Mouse (Mus musculus) bone marrow macrophage, adult 2 months (primary cell): Measurements from ENCODE around the gene Iqch.

ENCODE experiments used
- CTCF ChIP-seq: IDR thresholded peaks from 2 replicates; pipeline ENCODE4 v1.5.1; 2012; ENCODE audit warnings: low read depth, mild to moderate bottlenecking, low read length, moderate library complexity
- POLR2A ChIP-seq: IDR thresholded peaks from 2 replicates; pipeline ENCODE4 v1.6.1; 2012; ENCODE audit warnings: mild to moderate bottlenecking, low read depth, low read length, borderline replicate concordance

GRCm38 (mm10) chr9:63648520-63648918, 46.2 kb upstream of the Iqch start:
- TF ChIP-seq CTCF: no peak
- no peak for TF ChIP-seq POLR2A
